Mouse (Mus musculus) olfactory bulb, adult 2 months (tissue): Measurements from ENCODE around the gene Cd80.
"Not testable (repeated sequence)": the region's sequence is repeated elsewhere in the genome, so short reads cannot be mapped to it uniquely, and the experiment has no call there.

Experiments used
- CTCF ChIP-seq: fragments of 200-500 bp; IDR thresholded peaks from 2 replicates; pipeline ENCODE4 v1.5.1; 2012; ENCODE audit warnings: low read depth, mild to moderate bottlenecking, low read length, moderate library complexity; ENCODE audit not compliant: insufficient read depth
- POLR2A ChIP-seq: fragments of 200-500 bp; IDR thresholded peaks from 2 replicates; pipeline ENCODE4 v1.6.1; 2012; ENCODE audit warnings: mild to moderate bottlenecking, low read depth, low read length, moderate library complexity; ENCODE audit not compliant: insufficient read depth

DNA sequence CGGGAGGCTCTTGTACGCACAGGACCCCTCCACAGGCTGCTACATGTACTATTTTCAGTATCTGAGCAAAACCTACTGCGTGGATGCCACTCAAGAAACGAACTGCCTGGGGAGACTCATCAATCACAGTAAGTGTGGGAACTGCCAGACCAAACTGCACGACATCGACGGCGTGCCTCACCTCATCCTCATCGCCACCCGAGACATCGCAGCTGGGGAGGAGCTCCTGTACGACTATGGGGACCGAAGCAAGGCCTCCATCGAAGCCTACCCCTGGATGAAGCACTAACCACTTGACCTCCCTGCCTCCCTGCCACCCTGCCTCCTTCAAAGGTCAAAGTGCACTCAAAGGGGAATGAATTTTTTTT, 21.9 kb downstream of the Cd80 start:
- not testable (repeated sequence) for TF ChIP-seq CTCF, POLR2A
